Mouse (Mus musculus) heart, embryonic 11.5 days (tissue): ENCODE results near the gene Fam129c. TPM values are rescaled to one million over a fixed set of nuclear protein-coding genes. Genes with fewer than 3 reads are reported as not detected.

ENCODE experiments used
- ATAC-seq: fragments of 200-750 bp; cut with Nextera tagmentation; replicated peaks from 2 replicates; pipeline ENCODE4 v1.8.0; 2017; ENCODE audit warnings: moderate library complexity; ENCODE audit not compliant: insufficient number of reproducible peaks, low FRiP score, low TSS enrichment
- H3K27ac ChIP-seq: fragments of 300-500 bp; sonication (generic); 2 replicates; pipeline ENCODE4 v1.5.1; 2014; ENCODE audit warnings: mild to moderate bottlenecking, low read depth, low read length
- H3K27me3 ChIP-seq: fragments of 300-500 bp; sonication (generic); 2 replicates; pipeline ENCODE4 v1.6.1; 2014; ENCODE audit warnings: mild to moderate bottlenecking, low read length, mixed read lengths; ENCODE audit not compliant: control insufficient read depth, insufficient read depth
- H3K36me3 ChIP-seq: fragments of 300-500 bp; sonication (generic); 2 replicates; pipeline ENCODE4 v1.6.1; 2014; ENCODE audit warnings: mild to moderate bottlenecking, low read length, moderate library complexity, mixed read lengths; ENCODE audit not compliant: control insufficient read depth, insufficient read depth
- H3K4me1 ChIP-seq: fragments of 300-500 bp; sonication (generic); 2 replicates; pipeline ENCODE4 v1.6.1; 2014; ENCODE audit warnings: low read length; ENCODE audit not compliant: control insufficient read depth, insufficient read depth
- H3K4me2 ChIP-seq: fragments of 300-500 bp; sonication (generic); 2 replicates; pipeline ENCODE4 v1.6.1; 2014; ENCODE audit warnings: mild to moderate bottlenecking, moderate library complexity
- H3K4me3 ChIP-seq: fragments of 300-500 bp; sonication (generic); 2 replicates; pipeline ENCODE4 v1.5.1; 2014; ENCODE audit warnings: low read depth, low read length
- H3K9ac ChIP-seq: fragments of 300-500 bp; sonication (generic); 2 replicates; pipeline ENCODE4 v1.6.1; 2014; ENCODE audit warnings: mild to moderate bottlenecking, low read depth, low read length, moderate library complexity
- H3K9me3 ChIP-seq: fragments of 300-500 bp; sonication (generic); replicated peaks from 2 replicates; pipeline ENCODE4 v1.6.1; 2016; ENCODE audit warnings: low read length; ENCODE audit not compliant: control insufficient read depth
- WGBS: fragments of 180-500 bp; shearing (Covaris S2); extraction: QIAGEN DNeasy Blood & Tissue Kit; methylation state at CpG from one replicate; pipeline ENCODE4 v1.1.7; 2014; ENCODE audit not compliant: insufficient replicate concordance; 5-methylcytosine and 5-hydroxymethylcytosine counted together
- microRNA-seq: library from miRNA; unstranded; fragments of <30 nt; microRNA quantifications from one replicate; pipeline ENCODE4, GENCODE M21; 2016; ENCODE audit warnings: borderline number of aligned reads
- polyA plus RNA-seq: library from polyadenylated mRNA; unstranded; fragments of >200 nt; fragmentation: Nextera tagmentation; extraction: Ambion mirVana; gene quantifications from 2 replicates; pipeline ENCODE4 v1.2.1, GENCODE M21; 2014

The Fam129c gene
- polyA plus RNA-seq, 1 experiment from 2014 or later: 1.9 TPM

- WGBS: 71% methylated on average over 6 of the region's 6 CpGs
- Histone ChIP-seq H3K4me3 (no peak overlapping the region), H3K27me3 (peaks cover 32% of the 10 kb centered on the region), H3K9ac (no peak overlapping the region), H3K4me2 (no peak overlapping the region), H3K36me3 (no peaks in the 10 kb centered on the region), H3K27ac (no peak overlapping the region), H3K9me3 (no peaks in the 10 kb centered on the region), H3K4me1 (peaks cover 8% of the 10 kb centered on the region)
- no peak for ATAC-seq
These were observed 40.9 kb downstream of the Fam129c start for GRCm38 (mm10) chr8:71638321-71638720.

DNA sequence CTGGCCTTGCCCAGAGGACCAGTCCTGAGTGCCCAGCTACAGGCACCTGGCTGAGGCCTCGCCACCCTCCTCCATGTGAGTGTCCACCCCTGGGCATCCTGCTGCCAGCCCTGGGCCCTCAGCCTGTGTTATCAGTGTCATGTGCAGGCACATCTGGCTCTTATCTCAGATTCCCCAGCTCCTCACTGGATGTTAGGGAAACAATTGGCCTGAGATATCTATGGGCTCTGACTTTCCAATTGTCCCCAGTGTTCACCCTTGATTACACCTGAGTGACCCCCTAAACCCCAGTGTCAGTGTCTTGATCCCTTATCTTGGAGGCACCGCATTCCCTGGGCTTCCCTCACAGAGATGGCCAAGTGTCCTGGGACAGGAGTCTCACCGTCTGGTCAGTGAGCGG lies 41.9 kb downstream of the Fam129c start:
- H3K9ac ChIP-seq: no peak overlapping the region
- H3K9me3 ChIP-seq: no peaks in the 10 kb centered on the region
- no peak overlapping the region for H3K4me2 ChIP-seq
- peaks cover 5% of the 10 kb centered on the region for H3K4me1 ChIP-seq
- H3K27ac ChIP-seq: no peak overlapping the region
- 72% methylated on average over 4 of the region's 4 CpGs for WGBS
- H3K36me3 ChIP-seq: no peaks in the 10 kb centered on the region
- no peak for ATAC-seq
- no peak overlapping the region for H3K4me3 ChIP-seq
- peaks cover 23% of the 10 kb centered on the region for H3K27me3 ChIP-seq

DNA sequence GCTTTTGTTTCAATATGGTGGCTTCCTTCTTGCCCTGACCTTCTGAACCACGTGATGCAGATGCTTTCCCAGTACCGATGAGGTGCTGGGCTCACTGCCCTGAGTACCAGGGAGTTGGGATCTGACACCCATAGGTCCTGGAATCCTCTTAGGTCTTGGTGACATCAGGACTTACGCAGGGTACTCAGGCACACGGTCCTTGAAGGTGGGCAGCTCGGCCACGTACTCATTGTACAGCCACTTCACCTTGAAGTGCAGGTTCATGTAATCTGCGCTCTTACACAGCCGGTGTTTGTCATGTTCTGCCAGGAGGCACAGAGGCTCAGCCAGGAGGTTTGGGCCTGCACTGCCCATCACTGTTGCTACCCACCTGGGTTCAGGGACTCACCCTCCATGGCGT lies 48.1 kb downstream of the Fam129c start:
- ATAC-seq: no peak
- 66% methylated on average over 9 of the region's 9 CpGs for WGBS
- Histone ChIP-seq H3K27me3 (peaks cover 11% of the 10 kb centered on the region), H3K36me3 (no peaks in the 10 kb centered on the region), H3K9me3 (no peaks in the 10 kb centered on the region), H3K9ac (no peak overlapping the region), H3K4me2 (no peak overlapping the region), H3K4me1 (no peaks in the 10 kb centered on the region), H3K27ac (no peak overlapping the region), H3K4me3 (no peak overlapping the region)

DNA sequence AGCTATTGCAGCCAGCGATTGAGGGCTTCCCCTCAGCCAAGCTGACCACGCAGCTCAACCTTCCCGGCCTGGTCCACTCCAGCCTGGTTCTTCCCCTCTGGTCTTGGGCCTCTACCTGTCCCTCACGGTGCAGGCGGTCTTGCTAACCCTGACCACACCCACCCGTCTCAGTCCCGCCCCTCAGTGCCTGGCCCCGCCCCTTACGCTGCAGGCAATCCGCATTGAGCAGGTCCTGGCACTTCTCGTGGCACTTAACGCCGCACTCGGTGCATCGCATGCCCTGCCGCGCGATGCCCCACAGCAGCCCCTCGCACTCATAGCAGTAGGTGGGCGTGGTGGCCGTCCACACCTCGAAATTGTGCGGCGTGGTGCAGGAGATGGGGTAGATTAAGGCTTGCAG lies 57.2 kb downstream of the Fam129c start:
- Histone ChIP-seq H3K27me3 (peaks cover 65% of the 10 kb centered on the region), H3K9ac (no peak overlapping the region), H3K36me3 (no peaks in the 10 kb centered on the region), H3K9me3 (no peaks in the 10 kb centered on the region), H3K4me3 (peak overlapping the region; percentile 1; the same call in 1 of the 2 replicates), H3K27ac (no peak overlapping the region), H3K4me1 (no peaks in the 10 kb centered on the region; the same call in 1 of the 2 replicates), H3K4me2 (peak overlapping the region; percentile 12; the same call in 1 of the 2 replicates)
- 0 out of 2 replicates have a peak, but pooled peaks have one; percentile 32 for ATAC-seq
- 1% methylated on average over 24 of the region's 24 CpGs for WGBS

Small RNA genes within 50 kb of the gene (microRNA-seq; reads per million reads assigned to microRNA genes)
- not detected for gene Mir6769b

Other genes starting within 250 kb of the Fam129c start
- gene Use1, start 230.8 kb upstream of the Fam129c start, polyA plus RNA-seq: 73.3 and 80.7 TPM in 2 replicates
- gene Ocel1, start 226.3 kb upstream of the Fam129c start, polyA plus RNA-seq: 2.7 and 2.9 TPM in 2 replicates
- 45.7 and 47.2 TPM in 2 replicates for gene Nr2f6, start 215.7 kb upstream of the Fam129c start, polyA plus RNA-seq
- gene Ushbp1, start 201.8 kb upstream of the Fam129c start, polyA plus RNA-seq: 3.0 and 4.3 TPM in 2 replicates
- 89.6 and 92.1 TPM in 2 replicates for gene Babam1, start 200.8 kb upstream of the Fam129c start, polyA plus RNA-seq
- 21.2 and 23.0 TPM in 2 replicates for gene Ankle1, start 191.6 kb upstream of the Fam129c start, polyA plus RNA-seq
- 17.0 and 20.4 TPM in 2 replicates for gene Abhd8, start 134.0 kb upstream of the Fam129c start, polyA plus RNA-seq
- gene Mrpl34, start 132.7 kb upstream of the Fam129c start, polyA plus RNA-seq: 163 and 169 TPM in 2 replicates
- gene Dda1, start 128.4 kb upstream of the Fam129c start, polyA plus RNA-seq: 95.9 and 102 TPM in 2 replicates
- gene Ano8, start 111.7 kb upstream of the Fam129c start, polyA plus RNA-seq: 0.90 and 1.4 TPM in 2 replicates
- 4.8 and 5.3 TPM in 2 replicates for gene Gtpbp3, start 109.5 kb upstream of the Fam129c start, polyA plus RNA-seq
- gene Plvap, start 85.9 kb upstream of the Fam129c start, polyA plus RNA-seq: 148 and 170 TPM in 2 replicates
- 0.55 and 1.3 TPM in 2 replicates for gene Ccdc194, start 71.9 kb upstream of the Fam129c start, polyA plus RNA-seq
- gene Bst2, start 60.2 kb upstream of the Fam129c start, polyA plus RNA-seq: 4.2 and 17.4 TPM in 2 replicates
- 59.7 and 63.3 TPM in 2 replicates for gene Mvb12a, start 54.7 kb upstream of the Fam129c start, polyA plus RNA-seq
- gene Tmem221, start 38.8 kb upstream of the Fam129c start, polyA plus RNA-seq: 0.21 and 0.35 TPM in 2 replicates
- not detected in 2 replicates for gene Nxnl1, start 31.0 kb upstream of the Fam129c start, polyA plus RNA-seq
- gene Slc27a1, start 28.8 kb upstream of the Fam129c start, polyA plus RNA-seq: 9.2 and 10.8 TPM in 2 replicates
- 184 and 194 TPM in 2 replicates for gene Pgls, start 5.5 kb upstream of the Fam129c start, polyA plus RNA-seq
- gene Colgalt1, start 13.3 kb downstream of the Fam129c start, polyA plus RNA-seq: 47.8 and 55.6 TPM in 2 replicates
- gene Unc13a, start 74.1 kb downstream of the Fam129c start, polyA plus RNA-seq: 0.63 and 0.65 TPM in 2 replicates
- 4.9 and 5.3 TPM in 2 replicates for gene Jak3, start 78.6 kb downstream of the Fam129c start, polyA plus RNA-seq
- 0.61 and 0.89 TPM in 2 replicates for gene Insl3, start 91.6 kb downstream of the Fam129c start, polyA plus RNA-seq
- gene B3gnt3, start 104.1 kb downstream of the Fam129c start, polyA plus RNA-seq: 1.4 and 1.8 TPM in 2 replicates
- 0.83 and 1.2 TPM in 2 replicates for gene Fcho1, start 128.1 kb downstream of the Fam129c start, polyA plus RNA-seq